Mouse (Mus musculus) liver, postnatal 0 days (tissue): Measurements from ENCODE around the gene Rere.

ENCODE experiments used
- CTCF ChIP-seq: sonication (generic); IDR thresholded peaks from 2 replicates; pipeline ENCODE4 v1.5.1; 2016; ENCODE audit warnings: antibody characterized with exemption, low read depth
- EP300 ChIP-seq: IDR thresholded peaks from 2 replicates; pipeline ENCODE4 v1.6.1; 2016; ENCODE audit warnings: antibody characterized with exemption, low read depth, mild to moderate bottlenecking

DNA sequence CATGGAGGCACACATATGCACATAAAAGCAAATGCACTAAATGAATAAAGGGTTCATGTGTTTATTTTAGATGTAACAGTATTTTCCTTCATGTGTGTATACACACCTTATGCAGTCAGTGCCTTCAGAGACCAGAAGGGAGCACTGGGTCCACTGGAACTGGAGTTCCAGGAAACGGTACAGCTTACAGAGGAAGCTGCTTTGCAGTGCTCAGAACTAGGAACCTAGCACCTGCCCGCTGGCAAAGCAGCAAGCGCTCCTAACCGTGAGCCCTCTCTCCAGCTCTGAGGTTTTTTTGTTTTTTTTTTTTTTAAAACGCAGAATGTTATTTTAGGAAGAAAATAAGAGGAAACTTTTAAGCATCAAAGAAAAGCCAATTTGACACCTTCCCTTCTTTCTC lies 124.3 kb downstream of the Rere start:
- no peak for TF ChIP-seq CTCF
- TF ChIP-seq EP300: no peak
